Mouse (Mus musculus) liver, adult 2 months (tissue): ENCODE measurements around the gene Cemip2.

Experiments
- CTCF ChIP-seq: fragments of 200-500 bp; IDR thresholded peaks from 2 replicates; pipeline ENCODE4 v1.5.1; 2011; ENCODE audit warnings: low read depth, low read length, control low read depth
- POLR2A ChIP-seq: fragments of 200-500 bp; IDR thresholded peaks from 2 replicates; pipeline ENCODE4 v1.6.1; 2011; ENCODE audit warnings: low read length, control low read depth; ENCODE audit not compliant: insufficient read depth; ENCODE audit errors: extremely low read depth

- TF ChIP-seq POLR2A, result no peak
- TF ChIP-seq CTCF, result no peak
Observed at GRCm38 (mm10) chr19:21791826-21792225, 13.7 kb downstream of the Cemip2 start.
